Mouse (Mus musculus): Measurements from ENCODE around the gene Pde10a. TPM values are rescaled to one million over a fixed set of nuclear protein-coding genes. Genes with fewer than 3 reads are reported as not detected.

Pde10a gene
- polyA plus RNA-seq, 1 experiment from 2014 or later: 1.3 TPM

GRCm38 (mm10) chr17:8533828-8534227, 8.7 kb downstream of the Pde10a start:
- no peak overlapping the region for H3K9ac ChIP-seq (ENCODE audit: low read depth, low read length)
- no peak overlapping the region for H3K27ac ChIP-seq
- peak; percentile 51 for TF ChIP-seq CTCF (IDR thresholded peaks at IDR 0.05; ENCODE audit: low read depth)
- 42% methylated on average over 3 of the region's 3 CpGs for whole genome bisulfite sequencing
- no peaks in the 10 kb centered on the region for H3K9me3 ChIP-seq (replicated peaks; ENCODE audit: low read length)
- H3K4me3 ChIP-seq (replicated peaks; ENCODE audit: low read depth, low read length): no peak overlapping the region
- no peak for ATAC-seq (replicated peaks; ENCODE audit: low FRiP score, low read depth)
- no peak overlapping the region for H3K4me2 ChIP-seq (ENCODE audit: low read length)
- no peaks in the 10 kb centered on the region for H3K4me1 ChIP-seq (replicated peaks; ENCODE audit: insufficient read depth, low read length)
- no peak for DNase-seq (ENCODE audit: low spot score)
- H3K36me3 ChIP-seq (ENCODE audit: insufficient read depth, low read length): no peaks in the 10 kb centered on the region
- H3K27me3 ChIP-seq (ENCODE audit: insufficient read depth, low read length): no peaks in the 10 kb centered on the region

GRCm38 (mm10) chr17:8536522-8536921, 11.3 kb downstream of the Pde10a start:
- Histone ChIP-seq H3K9me3 (replicated peaks; ENCODE audit: low read length) (no peaks in the 10 kb centered on the region), H3K4me3 (replicated peaks; ENCODE audit: low read depth, low read length) (no peak overlapping the region), H3K36me3 (ENCODE audit: insufficient read depth, low read length) (no peaks in the 10 kb centered on the region), H3K27ac (no peak overlapping the region), H3K4me2 (ENCODE audit: low read length) (no peak overlapping the region), H3K27me3 (ENCODE audit: insufficient read depth, low read length) (no peaks in the 10 kb centered on the region), H3K9ac (ENCODE audit: low read depth, low read length) (no peak overlapping the region), H3K4me1 (replicated peaks; ENCODE audit: insufficient read depth, low read length) (no peaks in the 10 kb centered on the region)
- WGBS: 66% methylated on average over 6 of the region's 6 CpGs
- DNase-seq (ENCODE audit: low spot score): no peak
- TF ChIP-seq CTCF (IDR thresholded peaks at IDR 0.05; ENCODE audit: low read depth): no peak
- ATAC-seq (replicated peaks; ENCODE audit: low FRiP score, low read depth): no peak

DNA sequence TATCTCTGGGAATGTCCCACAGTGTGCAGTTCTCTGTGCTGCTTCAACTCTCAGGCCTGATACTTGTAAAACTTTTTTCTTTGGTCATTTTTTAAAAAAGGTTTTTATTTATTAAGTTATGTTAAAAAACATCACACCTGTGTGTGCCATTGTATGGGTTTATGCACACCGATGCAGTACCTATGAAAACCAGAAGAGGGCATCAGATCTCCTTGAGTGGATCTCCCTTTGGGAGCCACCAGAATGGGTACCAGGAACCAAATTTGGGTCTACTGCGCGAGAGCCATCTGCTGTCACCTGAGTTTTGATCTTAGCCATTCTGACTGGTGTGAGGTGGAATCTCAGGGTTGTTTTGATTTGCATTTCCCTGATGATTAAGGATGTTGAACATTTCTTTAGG, 12.9 kb downstream of the Pde10a start:
- 72% methylated on average over 3 of the region's 3 CpGs for WGBS
- H3K27ac ChIP-seq: no peak overlapping the region
- no peak overlapping the region for H3K9ac ChIP-seq (ENCODE audit: low read depth, low read length)
- DNase-seq (ENCODE audit: low spot score) (no peak), ATAC-seq (replicated peaks; ENCODE audit: low FRiP score, low read depth) (no peak)
- H3K9me3 ChIP-seq (replicated peaks; ENCODE audit: low read length): no peaks in the 10 kb centered on the region
- peak; percentile 44; the same call in 1 of the 2 replicates for TF ChIP-seq CTCF (IDR thresholded peaks at IDR 0.05; ENCODE audit: low read depth)
- no peaks in the 10 kb centered on the region for H3K27me3 ChIP-seq (ENCODE audit: insufficient read depth, low read length)
- H3K4me3 ChIP-seq (replicated peaks; ENCODE audit: low read depth, low read length): no peak overlapping the region
- no peak overlapping the region for H3K4me2 ChIP-seq (ENCODE audit: low read length)
- no peaks in the 10 kb centered on the region for H3K4me1 ChIP-seq (replicated peaks; ENCODE audit: insufficient read depth, low read length)
- H3K36me3 ChIP-seq (ENCODE audit: insufficient read depth, low read length): no peaks in the 10 kb centered on the region

DNA sequence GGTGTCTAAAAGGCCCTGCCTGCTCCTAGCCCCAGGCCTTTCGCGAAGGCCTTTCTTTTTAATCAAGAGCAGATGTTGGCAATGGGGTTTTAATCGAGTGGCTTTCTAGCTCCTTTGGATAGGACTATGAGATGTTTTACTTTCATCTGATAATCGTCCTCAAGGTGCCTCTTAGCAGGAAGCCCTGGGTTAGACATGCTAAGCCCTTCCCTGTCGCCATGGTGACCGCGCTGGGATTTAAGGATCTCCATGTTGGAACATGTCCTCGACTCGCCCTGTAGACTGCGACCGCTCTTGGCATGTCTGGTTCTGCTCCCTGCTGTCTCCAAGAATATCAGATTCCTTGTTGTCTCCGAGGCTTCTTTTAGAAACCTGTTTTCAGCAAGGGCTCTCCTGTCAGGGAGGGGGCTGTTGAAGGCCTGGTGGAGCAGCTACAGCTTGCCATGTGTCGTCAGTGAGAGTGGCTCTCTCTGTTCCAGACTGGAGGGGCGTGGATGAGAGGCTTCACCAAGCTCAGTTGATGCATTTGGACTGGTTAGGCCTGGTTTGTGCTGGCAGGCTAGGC, 16.9 kb downstream of the Pde10a start:
- Histone ChIP-seq H3K4me2 (ENCODE audit: low read length) (no peak overlapping the region), H3K27ac (no peak overlapping the region), H3K27me3 (ENCODE audit: insufficient read depth, low read length) (no peaks in the 10 kb centered on the region), H3K36me3 (ENCODE audit: insufficient read depth, low read length) (no peaks in the 10 kb centered on the region), H3K4me1 (replicated peaks; ENCODE audit: insufficient read depth, low read length) (no peaks in the 10 kb centered on the region), H3K9ac (ENCODE audit: low read depth, low read length) (no peak overlapping the region), H3K9me3 (replicated peaks; ENCODE audit: low read length) (no peaks in the 10 kb centered on the region), H3K4me3 (replicated peaks; ENCODE audit: low read depth, low read length) (no peak overlapping the region)
- no peak for DNase-seq (ENCODE audit: low spot score)
- no peak for ATAC-seq (replicated peaks; ENCODE audit: low FRiP score, low read depth)
- 80% methylated on average over 14 of the region's 14 CpGs for WGBS
- no peak for TF ChIP-seq CTCF (IDR thresholded peaks at IDR 0.05; ENCODE audit: low read depth)

DNA sequence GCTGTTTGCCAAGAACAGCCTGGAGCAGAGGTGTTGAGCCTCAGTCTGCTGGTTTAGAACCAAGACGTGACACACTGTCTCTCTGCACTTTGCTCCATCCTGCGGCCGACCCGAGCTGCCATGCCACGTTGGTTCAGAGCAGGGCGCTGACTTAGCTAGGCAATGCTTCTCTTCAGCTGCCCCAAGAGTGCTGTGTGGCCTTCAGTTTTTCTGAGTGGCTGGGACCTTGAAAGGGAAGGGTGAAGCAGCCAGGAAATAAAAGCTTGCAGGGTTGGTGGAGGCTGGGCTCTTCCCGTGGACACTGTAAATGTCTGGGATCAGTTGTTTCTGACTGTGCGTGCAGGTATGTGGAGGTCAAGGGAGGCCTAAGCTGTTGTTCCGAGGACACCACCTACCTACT, 21.2 kb downstream of the Pde10a start:
- Histone ChIP-seq H3K4me3 (replicated peaks; ENCODE audit: low read depth, low read length) (no peak overlapping the region), H3K4me2 (ENCODE audit: low read length) (no peak overlapping the region), H3K4me1 (replicated peaks; ENCODE audit: insufficient read depth, low read length) (no peaks in the 10 kb centered on the region), H3K27me3 (ENCODE audit: insufficient read depth, low read length) (no peaks in the 10 kb centered on the region), H3K27ac (no peak overlapping the region), H3K9ac (ENCODE audit: low read depth, low read length) (no peak overlapping the region), H3K9me3 (replicated peaks; ENCODE audit: low read length) (no peaks in the 10 kb centered on the region), H3K36me3 (ENCODE audit: insufficient read depth, low read length) (no peaks in the 10 kb centered on the region)
- no peak for ATAC-seq (replicated peaks; ENCODE audit: low FRiP score, low read depth)
- 73% methylated on average over 9 of the region's 9 CpGs for WGBS
- no peak for DNase-seq (ENCODE audit: low spot score)
- TF ChIP-seq CTCF (IDR thresholded peaks at IDR 0.05; ENCODE audit: low read depth): no peak

DNA sequence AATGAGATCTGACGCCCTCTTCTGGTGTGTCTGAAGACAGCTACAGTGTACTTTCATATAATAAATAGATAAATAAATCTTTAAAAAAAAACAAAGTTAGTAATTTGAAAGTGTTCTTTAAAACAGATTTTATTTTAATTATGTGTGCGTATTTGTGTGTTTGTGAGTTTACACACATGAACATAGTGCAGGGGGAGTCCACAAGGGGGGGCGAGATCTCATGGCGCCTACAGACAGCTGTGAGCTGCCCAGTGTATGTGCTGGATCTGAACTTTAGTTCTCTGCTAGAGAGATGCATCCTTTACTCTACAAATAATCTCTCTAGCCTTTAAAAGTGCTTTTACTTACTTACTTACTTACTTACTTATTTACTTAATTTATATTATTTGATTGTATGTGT, 23.6 kb downstream of the Pde10a start:
- Histone ChIP-seq H3K4me2 (ENCODE audit: low read length) (no peak overlapping the region), H3K4me1 (replicated peaks; ENCODE audit: insufficient read depth, low read length) (no peaks in the 10 kb centered on the region), H3K9ac (ENCODE audit: low read depth, low read length) (no peak overlapping the region), H3K4me3 (replicated peaks; ENCODE audit: low read depth, low read length) (no peak overlapping the region), H3K27me3 (ENCODE audit: insufficient read depth, low read length) (no peaks in the 10 kb centered on the region), H3K27ac (no peak overlapping the region), H3K36me3 (ENCODE audit: insufficient read depth, low read length) (no peaks in the 10 kb centered on the region), H3K9me3 (replicated peaks; ENCODE audit: low read length) (no peaks in the 10 kb centered on the region)
- ATAC-seq (replicated peaks; ENCODE audit: low FRiP score, low read depth): no peak
- TF ChIP-seq CTCF (IDR thresholded peaks at IDR 0.05; ENCODE audit: low read depth): no peak
- WGBS: 87% methylated on average over 4 of the region's 4 CpGs
- no peak for DNase-seq (ENCODE audit: low spot score)

DNA sequence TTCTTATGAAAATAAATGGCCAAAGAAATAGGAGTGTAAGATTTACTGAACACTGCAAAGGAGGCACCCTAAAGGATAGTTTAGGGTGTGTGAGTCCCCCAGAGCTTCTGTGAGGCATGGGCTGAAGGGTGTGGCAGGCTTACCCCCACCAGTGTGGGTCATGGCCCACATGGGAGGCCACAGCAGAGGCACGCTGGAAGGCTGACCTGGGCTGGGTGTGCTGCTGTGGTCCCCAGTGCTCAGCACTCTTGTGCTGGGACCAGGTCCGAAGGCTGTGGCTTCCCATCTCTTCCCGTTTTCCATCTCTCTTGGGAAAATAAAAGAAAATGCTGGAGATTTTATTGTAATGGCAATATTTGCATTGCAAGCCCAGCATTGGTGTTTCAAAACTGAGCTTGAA, 26.5 kb downstream of the Pde10a start:
- no peak overlapping the region for H3K27ac ChIP-seq
- WGBS: 60% methylated on average over 3 of the region's 3 CpGs

More for the DNA sequence above, 26.5 kb downstream of the Pde10a start:
- Histone ChIP-seq H3K4me1 (replicated peaks; ENCODE audit: insufficient read depth, low read length) (no peaks in the 10 kb centered on the region), H3K27me3 (ENCODE audit: insufficient read depth, low read length) (no peaks in the 10 kb centered on the region), H3K4me3 (replicated peaks; ENCODE audit: low read depth, low read length) (no peak overlapping the region), H3K36me3 (ENCODE audit: insufficient read depth, low read length) (no peaks in the 10 kb centered on the region), H3K4me2 (ENCODE audit: low read length) (no peak overlapping the region), H3K9me3 (replicated peaks; ENCODE audit: low read length) (no peaks in the 10 kb centered on the region), H3K9ac (ENCODE audit: low read depth, low read length) (no peak overlapping the region)
- DNase-seq (ENCODE audit: low spot score): no peak
- no peak for TF ChIP-seq CTCF (IDR thresholded peaks at IDR 0.05; ENCODE audit: low read depth)
- no peak for ATAC-seq (replicated peaks; ENCODE audit: low FRiP score, low read depth)
